Mouse (Mus musculus) lung, embryonic 14.5 days (tissue): ENCODE results near the gene Stag1. TPM values are rescaled to one million over a fixed set of nuclear protein-coding genes. Genes with fewer than 3 reads are reported as not detected.

Experiments
- ATAC-seq: fragments of 200-750 bp; cut with Nextera tagmentation; 2 replicates; pipeline ENCODE4 v1.8.0; 2017; ENCODE audit warnings: mild to moderate bottlenecking, moderate TSS enrichment, moderate library complexity; ENCODE audit not compliant: insufficient read depth
- DNase-seq: peaks from one replicate; pipeline ENCODE4 v3.0.0-alpha.2; 2015
- H3K27ac ChIP-seq: fragments of 300-500 bp; sonication (generic); 2 replicates; pipeline ENCODE4 v1.5.1; 2014; ENCODE audit warnings: low read depth, mild to moderate bottlenecking, moderate library complexity
- H3K27me3 ChIP-seq: fragments of 300-500 bp; sonication (generic); 2 replicates; pipeline ENCODE4 v1.6.1; 2014; ENCODE audit warnings: low read length, control low read depth; ENCODE audit not compliant: insufficient read depth
- H3K36me3 ChIP-seq: fragments of 300-500 bp; sonication (generic); 2 replicates; pipeline ENCODE4 v1.6.1; 2014; ENCODE audit warnings: control low read depth; ENCODE audit not compliant: insufficient read depth
- H3K4me1 ChIP-seq: fragments of 300-500 bp; sonication (generic); 2 replicates; pipeline ENCODE4 v1.6.1; 2014; ENCODE audit warnings: antibody characterized with exemption, control low read depth; ENCODE audit not compliant: insufficient read depth
- H3K4me2 ChIP-seq: fragments of 300-500 bp; sonication (generic); 2 replicates; pipeline ENCODE4 v1.6.1; 2014; ENCODE audit warnings: mild to moderate bottlenecking
- H3K4me3 ChIP-seq: fragments of 300-500 bp; sonication (generic); 2 replicates; pipeline ENCODE4 v1.5.1; 2014; ENCODE audit warnings: low read depth, low read length
- H3K9ac ChIP-seq: fragments of 300-500 bp; sonication (generic); 2 replicates; pipeline ENCODE4 v1.6.1; 2014
- H3K9me3 ChIP-seq: fragments of 300-500 bp; sonication (generic); 2 replicates; pipeline ENCODE4 v1.6.1; 2016; ENCODE audit warnings: low read depth, low read length, control low read depth
- CTCF ChIP-seq: IDR thresholded peaks from 2 replicates; pipeline ENCODE4 v1.5.1; 2016; ENCODE audit warnings: antibody characterized with exemption, low read depth
- WGBS: fragments of 180-500 bp; shearing (Covaris S2); extraction: QIAGEN DNeasy Blood & Tissue Kit; methylation state at CpG from one replicate; pipeline ENCODE4 v1.1.7; 2014; 5-methylcytosine and 5-hydroxymethylcytosine counted together
- polyA plus RNA-seq: library from polyadenylated mRNA; unstranded; fragments of >200 nt; fragmentation: Nextera tagmentation; extraction: Ambion mirVana; gene quantifications from 2 replicates; pipeline ENCODE4 v1.2.1, GENCODE M21; 2014

The Stag1 gene
- polyA plus RNA-seq, 1 experiment from 2014 or later, result 48.4 TPM

DNA sequence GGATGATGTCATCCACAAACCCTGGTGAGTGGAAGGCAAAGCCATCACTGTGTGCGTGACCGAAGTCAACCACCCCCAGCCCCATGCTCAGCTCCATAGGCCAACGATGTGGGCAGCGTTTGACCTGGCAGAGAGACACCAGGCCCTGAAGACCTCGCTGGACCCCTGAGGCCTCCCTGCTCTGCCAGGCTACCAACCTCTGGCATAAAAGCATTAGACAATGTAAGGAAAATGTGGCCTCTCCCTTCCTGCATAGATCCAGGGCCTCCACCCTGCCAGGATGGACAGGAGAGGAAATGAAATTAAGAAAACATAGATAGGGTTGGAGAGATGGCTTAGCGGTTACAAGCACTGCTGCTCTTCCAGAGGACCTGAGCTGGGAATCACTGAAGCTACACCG lies 385.2 kb downstream of the Stag1 start:
- H3K4me3 ChIP-seq, result no peak overlapping the region
- no peaks in the 10 kb centered on the region for H3K27me3 ChIP-seq
- no peak for DNase-seq
- H3K4me2 ChIP-seq, result no peak overlapping the region
- WGBS, result 84% methylated on average over 7 of the region's 7 CpGs
- no peak for ATAC-seq
- no peak overlapping the region for H3K9ac ChIP-seq
- TF ChIP-seq CTCF, result no peak
- H3K9me3 ChIP-seq, result no peaks in the 10 kb centered on the region
- H3K27ac ChIP-seq, result no peak overlapping the region
- no peaks in the 10 kb centered on the region for H3K4me1 ChIP-seq
- peaks cover 20% of the 10 kb centered on the region; the same call in 1 of the 2 replicates for H3K36me3 ChIP-seq

DNA sequence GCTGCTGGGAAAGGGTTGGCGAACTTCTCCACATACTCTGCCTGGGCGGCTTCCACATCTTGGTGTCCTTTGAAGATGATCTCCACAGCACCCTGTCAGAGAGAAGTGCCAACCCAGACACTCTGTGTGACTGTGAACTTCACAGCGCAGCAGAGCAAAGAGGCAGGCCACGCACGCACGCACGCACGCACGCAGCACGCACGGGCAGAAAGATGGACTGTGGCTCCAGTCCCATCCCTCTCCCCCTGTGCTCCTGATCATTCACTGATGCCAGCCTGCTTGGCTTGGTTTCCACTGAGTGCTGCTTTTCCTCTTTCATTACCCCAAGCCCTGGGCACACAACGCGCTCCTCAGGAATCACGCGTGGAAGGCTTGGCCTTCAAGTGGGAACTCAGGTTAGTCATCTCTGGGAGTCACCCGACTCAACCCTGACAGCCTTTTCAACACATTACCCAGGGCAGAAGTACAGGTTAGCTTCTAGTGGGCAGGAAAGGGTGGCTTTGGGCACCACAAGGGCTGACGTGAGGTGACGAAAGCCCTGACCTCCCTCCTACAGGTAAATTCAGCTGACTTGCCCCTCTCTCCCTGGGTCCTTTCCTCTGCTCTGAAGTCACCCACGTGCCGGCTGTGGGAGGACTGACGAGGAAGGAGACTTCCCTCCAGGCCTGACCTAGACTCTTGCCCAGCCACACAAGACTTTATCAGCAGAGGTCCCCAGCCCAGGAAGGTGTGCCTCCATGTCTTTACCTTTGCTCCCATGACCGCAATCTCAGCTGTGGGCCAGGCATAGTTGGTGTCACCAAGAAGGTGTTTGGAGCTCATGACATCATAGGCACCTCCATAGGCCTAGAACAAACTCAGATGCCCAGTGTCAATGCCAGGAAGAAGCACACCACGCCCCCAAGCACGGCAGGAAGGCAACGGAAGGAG lies 387.0 kb downstream of the Stag1 start:
- WGBS, result 93% methylated on average over 25 of the region's 25 CpGs
- DNase-seq (no peak), ATAC-seq (no peak)
- no peak overlapping the region for H3K9ac ChIP-seq
- no peak overlapping the region for H3K4me2 ChIP-seq
- H3K36me3 ChIP-seq, result peaks cover 20% of the 10 kb centered on the region; the same call in 1 of the 2 replicates
- H3K27me3 ChIP-seq, result no peaks in the 10 kb centered on the region
- H3K4me1 ChIP-seq, result no peaks in the 10 kb centered on the region
- no peaks in the 10 kb centered on the region for H3K9me3 ChIP-seq
- H3K27ac ChIP-seq, result no peak overlapping the region
- H3K4me3 ChIP-seq, result no peak overlapping the region
- no peak for TF ChIP-seq CTCF

DNA sequence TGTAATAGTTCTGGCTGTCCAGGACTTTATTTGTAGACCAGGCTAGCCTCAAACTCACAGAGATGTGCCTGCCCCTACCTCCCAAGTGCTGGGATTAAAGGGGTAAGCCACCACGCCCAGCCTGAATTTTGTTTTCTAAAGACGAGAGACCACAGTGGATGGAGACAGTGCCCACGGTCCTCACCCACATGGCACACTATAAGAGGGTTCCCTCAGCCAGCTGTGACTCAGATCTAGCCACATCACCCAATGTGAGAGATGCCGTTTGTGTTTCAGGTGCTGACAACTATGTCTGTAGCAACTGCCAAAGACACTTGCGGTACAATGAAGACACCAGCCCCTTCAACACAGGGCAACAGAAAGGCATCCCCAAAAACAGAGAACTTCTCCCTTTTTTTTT lies 389.4 kb downstream of the Stag1 start:
- WGBS, result 91% methylated on average over 5 of the region's 5 CpGs
- no peak overlapping the region for H3K9ac ChIP-seq
- peaks cover 20% of the 10 kb centered on the region; the same call in 1 of the 2 replicates for H3K36me3 ChIP-seq
- H3K9me3 ChIP-seq, result no peaks in the 10 kb centered on the region
- no peaks in the 10 kb centered on the region for H3K4me1 ChIP-seq
- no peak for DNase-seq
- H3K27ac ChIP-seq, result no peak overlapping the region
- ATAC-seq, result no peak
- H3K27me3 ChIP-seq, result no peaks in the 10 kb centered on the region
- no peak overlapping the region for H3K4me3 ChIP-seq
- no peak for TF ChIP-seq CTCF
- no peak overlapping the region for H3K4me2 ChIP-seq

DNA sequence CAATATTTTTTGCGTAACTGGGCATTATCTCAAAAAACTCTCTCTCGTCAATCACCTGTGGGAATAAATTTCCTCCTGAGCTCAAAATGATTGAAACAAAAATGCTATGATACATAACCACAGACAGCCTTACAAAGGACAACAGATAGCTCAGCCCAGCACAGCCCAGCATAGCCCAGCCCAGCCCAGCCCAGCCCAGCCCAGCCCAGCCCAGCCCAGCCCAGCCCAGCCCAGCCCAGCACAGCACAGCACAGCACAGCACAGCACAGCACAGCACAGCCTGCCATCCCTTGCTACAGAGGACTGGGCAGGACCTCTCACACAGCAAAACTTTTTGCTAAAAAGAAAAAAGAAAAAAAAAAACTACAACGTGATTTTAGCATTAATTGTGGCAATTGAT lies 390.3 kb downstream of the Stag1 start:
- no peaks in the 10 kb centered on the region for H3K9me3 ChIP-seq
- WGBS, result 91% methylated on average over 3 of the region's 3 CpGs
- no peaks in the 10 kb centered on the region for H3K27me3 ChIP-seq
- no peak overlapping the region for H3K27ac ChIP-seq
- ATAC-seq, result no peak
- no peak for TF ChIP-seq CTCF
- H3K36me3 ChIP-seq, result peaks cover 20% of the 10 kb centered on the region; the same call in 1 of the 2 replicates
- no peak overlapping the region for H3K4me2 ChIP-seq
- H3K4me3 ChIP-seq, result no peak overlapping the region
- DNase-seq, result no peak
- no peak overlapping the region for H3K9ac ChIP-seq
- no peaks in the 10 kb centered on the region for H3K4me1 ChIP-seq

DNA sequence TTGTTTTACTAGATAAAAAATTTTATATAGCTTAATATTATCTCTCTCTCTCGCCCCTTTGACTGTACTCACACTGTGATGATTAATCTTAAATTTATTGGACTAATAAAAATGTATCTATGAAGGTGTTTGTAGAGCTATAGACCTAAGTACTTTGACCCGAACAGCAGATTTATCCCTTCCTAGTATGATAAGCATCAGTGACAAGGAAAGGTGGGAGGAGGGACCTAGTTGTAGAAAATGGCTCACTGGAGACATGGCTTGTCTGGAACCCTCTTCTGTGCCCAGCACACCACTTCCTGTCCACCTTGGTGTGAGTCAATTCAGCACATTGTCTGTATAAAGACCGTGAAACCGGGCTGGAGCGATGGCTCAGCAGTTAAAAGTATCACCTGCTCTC lies 393.0 kb downstream of the Stag1 start:
- H3K27ac ChIP-seq, result no peak overlapping the region
- no peaks in the 10 kb centered on the region for H3K9me3 ChIP-seq
- H3K36me3 ChIP-seq, result peaks cover 27% of the 10 kb centered on the region
- H3K4me2 ChIP-seq, result no peak overlapping the region
- DNase-seq, result no peak
- no peak overlapping the region for H3K9ac ChIP-seq
- no peaks in the 10 kb centered on the region for H3K27me3 ChIP-seq
- no peak for ATAC-seq
- no peak for TF ChIP-seq CTCF
- WGBS, result 86% methylated on average over 5 of the region's 5 CpGs
- no peak overlapping the region for H3K4me3 ChIP-seq
- H3K4me1 ChIP-seq, result no peaks in the 10 kb centered on the region

DNA sequence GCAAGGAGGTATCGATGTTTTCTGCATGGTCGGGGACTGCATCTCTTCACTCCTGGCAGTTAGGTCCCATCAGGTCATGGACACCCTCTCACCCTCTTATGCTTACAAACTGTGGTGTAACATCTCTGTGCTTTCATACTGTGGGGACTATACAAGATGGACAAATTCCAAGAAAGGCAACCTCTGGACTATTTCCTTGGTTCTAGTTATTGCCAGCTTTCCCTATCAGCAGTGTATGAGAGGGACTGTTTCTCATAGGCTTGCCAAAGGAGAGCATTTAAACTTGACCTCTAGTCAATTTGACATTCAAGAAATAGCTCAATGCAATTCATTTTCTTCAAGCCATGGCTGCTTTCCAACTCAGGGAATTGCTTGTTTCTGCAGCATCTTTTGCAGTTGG lies 393.7 kb downstream of the Stag1 start:
- Histone ChIP-seq H3K9ac (no peak overlapping the region), H3K4me3 (no peak overlapping the region), H3K4me2 (no peak overlapping the region), H3K27ac (no peak overlapping the region), H3K4me1 (no peaks in the 10 kb centered on the region), H3K27me3 (no peaks in the 10 kb centered on the region), H3K9me3 (no peaks in the 10 kb centered on the region), H3K36me3 (peaks cover 30% of the 10 kb centered on the region)
- peak; percentile 39 for DNase-seq
- 89% methylated on average over 2 of the region's 2 CpGs for WGBS
- no peak for TF ChIP-seq CTCF
- ATAC-seq, result no peak

DNA sequence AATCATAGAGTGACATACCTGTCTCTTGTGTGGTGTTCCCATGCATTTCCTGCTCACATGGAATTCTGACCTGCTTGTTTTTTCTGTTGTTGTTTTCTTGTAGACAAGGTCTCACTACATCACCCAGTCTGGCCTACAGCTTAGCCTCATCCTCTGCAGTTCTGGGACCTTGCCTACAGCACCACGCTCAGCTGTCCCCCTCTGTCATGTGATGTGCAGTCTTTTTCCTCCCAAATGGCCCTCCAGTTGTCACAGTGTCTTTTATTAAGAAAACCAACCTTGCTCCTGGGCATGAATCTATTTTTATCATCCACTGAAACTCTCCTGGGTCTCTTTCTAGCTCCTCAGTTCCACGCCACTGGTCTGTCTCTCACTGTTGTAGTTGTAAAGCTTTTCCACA lies 394.6 kb downstream of the Stag1 start:
- no peak overlapping the region for H3K4me3 ChIP-seq
- DNase-seq (no peak), ATAC-seq (no peak)
- H3K4me1 ChIP-seq, result no peaks in the 10 kb centered on the region
- no peaks in the 10 kb centered on the region for H3K9me3 ChIP-seq
- WGBS, result 89% methylated on average over 2 of the region's 2 CpGs
- H3K4me2 ChIP-seq, result no peak overlapping the region
- no peak for TF ChIP-seq CTCF
- no peak overlapping the region for H3K9ac ChIP-seq
- no peaks in the 10 kb centered on the region for H3K27me3 ChIP-seq
- H3K36me3 ChIP-seq, result peaks cover 26% of the 10 kb centered on the region
- H3K27ac ChIP-seq, result no peak overlapping the region
